22 mouse cellular contexts compared by ENCODE assay signal in the genomic region with DNA sequence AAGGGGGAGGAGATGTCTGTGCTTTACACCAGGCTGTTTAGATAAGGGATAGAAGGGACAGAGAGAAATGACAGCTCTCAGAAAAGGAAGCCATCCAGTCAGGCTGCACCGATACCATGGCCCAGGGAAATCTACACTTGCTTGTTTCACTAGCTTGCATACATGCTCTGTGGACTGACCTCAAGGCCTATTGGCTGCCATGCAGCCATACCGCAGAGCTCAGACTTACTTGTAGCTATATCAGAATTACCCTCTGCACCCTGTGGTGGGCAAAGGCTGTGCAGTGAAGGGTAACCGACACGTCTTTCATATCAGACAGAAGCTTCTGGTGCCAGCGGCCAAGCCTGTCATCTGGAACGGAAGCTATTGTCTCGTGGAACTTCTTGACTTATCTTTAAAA.
"Had no signal": no experiment of that assay in that cellular context is flagged by ENCODE, and none has a peak within 500 bp of the region (broad histone marks: within the 10 kb centered on the region; RNA-seq: fewer than 3 reads in every experiment).

No protein-coding gene starts in this region.

- ATAC-seq: liver, postnatal 0 days; lung, postnatal 0 days had no signal

- H3K36me3 ChIP-seq: limb, embryonic 12.5 days; limb, embryonic 15.5 days; neural tube, embryonic 13.5 days; stomach, embryonic 15.5 days had no signal

- H3K4me1 ChIP-seq: limb, embryonic 12.5 days; limb, embryonic 15.5 days; stomach, embryonic 15.5 days had no signal

- H3K9me3 ChIP-seq: limb, embryonic 12.5 days; limb, embryonic 15.5 days; neural tube, embryonic 13.5 days; stomach, embryonic 15.5 days had no signal

- H3K27ac ChIP-seq: limb, embryonic 12.5 days; limb, embryonic 15.5 days; liver, embryonic 14.5 days; macrophage; neural tube, embryonic 13.5 days; stomach, embryonic 15.5 days had no signal

- DNase-seq: kidney, adult 11 months; kidney, adult 8-10 months; kidney, postnatal 14 days; kidney, postnatal 4 days; left cerebral cortex, postnatal 4 days; liver, postnatal 0 days; lung, embryonic 14.5 days; retina, postnatal 1 day; right cerebral cortex, postnatal 25 days; spleen, adult 18-20 months; thymus, adult 2 months; thymus, postnatal 14 days; thymus, postnatal 4 days had no signal

- H3K27me3 ChIP-seq: limb, embryonic 12.5 days; limb, embryonic 15.5 days; neural tube, embryonic 13.5 days; stomach, embryonic 15.5 days had no signal

- H3K4me2 ChIP-seq: limb, embryonic 12.5 days; limb, embryonic 15.5 days; liver, embryonic 11.5 days; lung, embryonic 14.5 days; neural tube, embryonic 13.5 days; stomach, embryonic 15.5 days had no signal

- H3K4me3 ChIP-seq: limb, embryonic 12.5 days; limb, embryonic 15.5 days; myocyte; neural tube, embryonic 13.5 days; stomach, embryonic 15.5 days had no signal

- H3K9ac ChIP-seq: limb, embryonic 12.5 days; limb, embryonic 15.5 days; liver, embryonic 14.5 days; liver, postnatal 0 days; lung, embryonic 14.5 days; neural tube, embryonic 13.5 days; stomach, embryonic 15.5 days had no signal
